Mouse (Mus musculus) CH12.LX (cell line): Measurements from ENCODE around the gene Slc15a3. TPM values are rescaled to one million over a fixed set of nuclear protein-coding genes. Genes with fewer than 3 reads are reported as not detected.

Source experiments
- DNase-seq: peaks from one replicate; pipeline ENCODE4 v3.0.0-alpha.2; 2013; ENCODE audit errors: extremely low read depth
- H3K27ac ChIP-seq: 2 replicates; pipeline ENCODE4 v1.5.1; 2012; ENCODE audit warnings: low read depth, mild to moderate bottlenecking, control low read depth, moderate library complexity; ENCODE audit not compliant: insufficient read depth
- H3K27me3 ChIP-seq: replicated peaks from 2 replicates; pipeline ENCODE3; 2012; ENCODE audit warnings: inconsistent platforms
- H3K36me3 ChIP-seq, 2 experiments: replicated peaks in 1 of 2; 2 replicates each; pipeline versions ENCODE3 to v1.6.1; 2012; ENCODE audit warnings: inconsistent platforms in 1 of 2, low read length in 1 of 2, mild to moderate bottlenecking in 1 of 2, mixed read lengths in 1 of 2, moderate library complexity in 1 of 2; ENCODE audit not compliant: control insufficient read depth in 1 of 2, insufficient read depth in 1 of 2
- H3K4me1 ChIP-seq, 2 experiments: 2 replicates each; pipeline ENCODE4 v1.6.1; 2012; ENCODE audit warnings: inconsistent platforms in 1 of 2, moderate library complexity in 1 of 2; ENCODE audit not compliant: insufficient read depth in 2 of 2, control insufficient read depth in 1 of 2
- H3K4me2 ChIP-seq: 2 replicates; pipeline ENCODE4 v1.6.1; 2012; ENCODE audit warnings: low read depth, mild to moderate bottlenecking, control low read depth; ENCODE audit not compliant: poor library complexity, insufficient read depth, severe bottlenecking
- H3K4me3 ChIP-seq, 3 experiments: fragments of 150-350 bp in 1 of 3; sonication (generic) in 1 of 3; replicated peaks in 1 of 3; 2 replicates each; pipeline versions ENCODE3 to v1.5.1; 2011 to 2012; ENCODE audit warnings: low read depth in 2 of 3, low read length in 2 of 3, mild to moderate bottlenecking in 2 of 3, moderate library complexity in 2 of 3, control low read depth in 1 of 3, improper control_type of control experiment in 1 of 3, inconsistent platforms in 1 of 3, mixed read lengths in 1 of 3; ENCODE audit not compliant: poor library complexity in 1 of 3
- H3K79me2 ChIP-seq: replicated peaks from 2 replicates; pipeline ENCODE4 v1.6.1; 2012; ENCODE audit warnings: mild to moderate bottlenecking, moderate library complexity; ENCODE audit not compliant: control insufficient read depth, poor library complexity, insufficient read depth, severe bottlenecking; ENCODE audit errors: extremely low read depth
- H3K9ac ChIP-seq: 2 replicates; pipeline ENCODE4 v1.6.1; 2012; ENCODE audit warnings: low read depth, mild to moderate bottlenecking, control low read depth, moderate library complexity; ENCODE audit not compliant: insufficient read depth
- H3K9me3 ChIP-seq: replicated peaks from 2 replicates; pipeline ENCODE3; 2012; ENCODE audit warnings: low read length, inconsistent platforms, mixed read lengths
- BHLHE40 ChIP-seq: IDR thresholded peaks from 2 replicates; pipeline ENCODE4 v1.6.1; 2011; ENCODE audit warnings: mild to moderate bottlenecking, low read depth, low read length, improper control_type of control experiment
- CHD1 ChIP-seq: IDR thresholded peaks from 2 replicates; pipeline ENCODE4 v1.6.1; 2012; ENCODE audit warnings: low read depth, low read length, improper control_type of control experiment, inconsistent platforms
- CHD2 ChIP-seq: IDR thresholded peaks from 2 replicates; pipeline ENCODE4 v1.6.1; 2011; ENCODE audit warnings: low read length, improper control_type of control experiment
- CTCF ChIP-seq, 2 experiments: IDR thresholded peaks in 1 of 2; conservative IDR thresholded peaks in 1 of 2; 2 replicates each; pipeline ENCODE4 v1.5.1; 2011 to 2012; ENCODE audit warnings: low read depth in 2 of 2, low read length in 2 of 2, improper control_type of control experiment in 1 of 2, inconsistent platforms in 1 of 2, mild to moderate bottlenecking in 1 of 2, moderate library complexity in 1 of 2
- E2F4 ChIP-seq: IDR thresholded peaks from 2 replicates; pipeline ENCODE4 v1.6.1; 2011; ENCODE audit warnings: low read depth, low read length, improper control_type of control experiment; ENCODE audit not compliant: insufficient replicate concordance
- ELF1 ChIP-seq: IDR thresholded peaks from 2 replicates; pipeline ENCODE4 v1.6.1; 2014; ENCODE audit warnings: low read depth, mild to moderate bottlenecking, inconsistent platforms, low read length, improper control_type of control experiment
- EP300 ChIP-seq: IDR thresholded peaks from 2 replicates; pipeline ENCODE4 v1.6.1; 2011; ENCODE audit warnings: low read length, improper control_type of control experiment
- ETS1 ChIP-seq: conservative IDR thresholded peaks from 2 replicates; pipeline ENCODE4 v1.6.1; 2012; ENCODE audit warnings: low read depth, mild to moderate bottlenecking, inconsistent platforms, low read length, improper control_type of control experiment, moderate library complexity
- GABPA ChIP-seq: IDR thresholded peaks from 2 replicates; pipeline ENCODE4 v1.6.1; 2012; ENCODE audit warnings: low read depth, low read length, improper control_type of control experiment, inconsistent platforms; ENCODE audit not compliant: insufficient replicate concordance
- HCFC1 ChIP-seq: IDR thresholded peaks from 2 replicates; pipeline ENCODE4 v1.6.1; 2012; ENCODE audit warnings: low read depth, mild to moderate bottlenecking, inconsistent platforms, low read length, improper control_type of control experiment
- IRF4 ChIP-seq: IDR thresholded peaks from 2 replicates; pipeline ENCODE4 v1.6.1; 2014; ENCODE audit warnings: low read depth, mild to moderate bottlenecking, inconsistent platforms, low read length, improper control_type of control experiment
- JUN ChIP-seq: IDR thresholded peaks from 2 replicates; pipeline ENCODE4 v1.6.1; 2011; ENCODE audit warnings: low read depth, mild to moderate bottlenecking, low read length, improper control_type of control experiment, moderate library complexity; ENCODE audit not compliant: insufficient read depth
- JUND ChIP-seq: conservative IDR thresholded peaks from 2 replicates; pipeline ENCODE4 v1.6.1; 2011; ENCODE audit warnings: low read depth, low read length, improper control_type of control experiment
- KAT2A ChIP-seq: IDR thresholded peaks from 2 replicates; pipeline ENCODE4 v1.6.1; 2012; ENCODE audit warnings: low read length, improper control_type of control experiment, inconsistent platforms; ENCODE audit not compliant: insufficient replicate concordance
- MAFK ChIP-seq: IDR thresholded peaks from 2 replicates; pipeline ENCODE4 v1.6.1; 2011; ENCODE audit warnings: low read length, improper control_type of control experiment; ENCODE audit not compliant: insufficient replicate concordance
- MAX ChIP-seq: IDR thresholded peaks from 2 replicates; pipeline ENCODE4 v1.6.1; 2011; ENCODE audit warnings: low read length, improper control_type of control experiment
- MAZ ChIP-seq: IDR thresholded peaks from 2 replicates; pipeline ENCODE4 v1.6.1; 2012; ENCODE audit warnings: low read depth, mild to moderate bottlenecking, inconsistent platforms, low read length, improper control_type of control experiment, moderate library complexity
- MEF2A ChIP-seq: IDR thresholded peaks from 2 replicates; pipeline ENCODE4 v1.6.1; 2014; ENCODE audit warnings: low read depth, mild to moderate bottlenecking, inconsistent platforms, low read length, improper control_type of control experiment, borderline replicate concordance
- MXI1 ChIP-seq: IDR thresholded peaks from 2 replicates; pipeline ENCODE4 v1.6.1; 2011; ENCODE audit warnings: mild to moderate bottlenecking, low read depth, low read length, improper control_type of control experiment
- MYC ChIP-seq: IDR thresholded peaks from 2 replicates; pipeline ENCODE4 v1.6.1; 2011; ENCODE audit warnings: low read depth, mild to moderate bottlenecking, improper control_type of control experiment, low read length
- NELFE ChIP-seq: IDR thresholded peaks from 2 replicates; pipeline ENCODE4 v1.6.1; 2011; ENCODE audit warnings: low read depth, low read length, improper control_type of control experiment
- NRF1 ChIP-seq: IDR thresholded peaks from 2 replicates; pipeline ENCODE4 v1.6.1; 2014; ENCODE audit warnings: low read depth, mild to moderate bottlenecking, inconsistent platforms, low read length, improper control_type of control experiment, moderate library complexity
- PAX5 ChIP-seq: IDR thresholded peaks from 2 replicates; pipeline ENCODE4 v1.6.1; 2012; ENCODE audit warnings: low read length, inconsistent platforms, mixed read lengths
- POLR2A ChIP-seq: IDR thresholded peaks from 2 replicates; pipeline ENCODE4 v1.6.1; 2011; ENCODE audit warnings: low read depth, mild to moderate bottlenecking, improper control_type of control experiment, low read length
- POLR2AphosphoS2 ChIP-seq: IDR thresholded peaks from 2 replicates; pipeline ENCODE4 v1.6.1; 2011; ENCODE audit warnings: low read depth, low read length, improper control_type of control experiment
- RAD21 ChIP-seq: IDR thresholded peaks from 2 replicates; pipeline ENCODE4 v1.6.1; 2011; ENCODE audit warnings: low read depth, mild to moderate bottlenecking, low read length, improper control_type of control experiment, moderate library complexity
- RCOR1 ChIP-seq: conservative IDR thresholded peaks from 2 replicates; pipeline ENCODE4 v1.6.1; 2012; ENCODE audit warnings: low read depth, mild to moderate bottlenecking, inconsistent platforms, low read length, improper control_type of control experiment
- SMC3 ChIP-seq: IDR thresholded peaks from 2 replicates; pipeline ENCODE4 v1.6.1; 2011; ENCODE audit warnings: low read depth, low read length, improper control_type of control experiment
- TBP ChIP-seq: conservative IDR thresholded peaks from 2 replicates; pipeline ENCODE4 v1.6.1; 2011; ENCODE audit warnings: low read depth, low read length, improper control_type of control experiment
- UBTF ChIP-seq: IDR thresholded peaks from 2 replicates; pipeline ENCODE4 v1.6.1; 2012; ENCODE audit warnings: low read depth, mild to moderate bottlenecking, inconsistent platforms, low read length, improper control_type of control experiment, moderate library complexity
- USF1 ChIP-seq: IDR thresholded peaks from 2 replicates; pipeline ENCODE4 v1.6.1; 2014; ENCODE audit warnings: low read depth, mild to moderate bottlenecking, inconsistent platforms, low read length, improper control_type of control experiment
- USF2 ChIP-seq: conservative IDR thresholded peaks from 2 replicates; pipeline ENCODE4 v1.6.1; 2011; ENCODE audit warnings: low read depth, low read length, improper control_type of control experiment
- ZC3H11A ChIP-seq: IDR thresholded peaks from 2 replicates; pipeline ENCODE4 v1.6.1; 2012; ENCODE audit warnings: low read depth, mild to moderate bottlenecking, inconsistent platforms, low read length, improper control_type of control experiment
- ZKSCAN1 ChIP-seq: IDR thresholded peaks from 2 replicates; pipeline ENCODE4 v1.6.1; 2012; ENCODE audit warnings: low read depth, inconsistent platforms, low read length, improper control_type of control experiment, borderline replicate concordance
- ZMIZ1 ChIP-seq: IDR thresholded peaks from 2 replicates; pipeline ENCODE4 v1.6.1; 2012; ENCODE audit warnings: low read depth, mild to moderate bottlenecking, inconsistent platforms, low read length, improper control_type of control experiment
- ZNF384 ChIP-seq: IDR thresholded peaks from 2 replicates; pipeline ENCODE4 v1.6.1; 2012; ENCODE audit warnings: low read depth, low read length, improper control_type of control experiment, inconsistent platforms
- dilution Hi-C: fragments of 300-500 bp; cut with MboI; formaldehyde crosslinking; loops from 2 replicates; pipeline ENCODE4 v1.14.3; 2020; ENCODE audit warnings: low sequenced_read_pairs; ENCODE audit not compliant: extremely low pct_unique_long_range_greater_than_20kb, extremely low pct_ligation_motif_present
- in situ Hi-C: fragments of 300-500 bp; cut with MboI; formaldehyde crosslinking; loops from 3 replicates; pipeline ENCODE4 v1.14.3; 2019; ENCODE audit warnings: low sequenced_read_pairs, low pct_ligation_motif_present, low pct_unique_long_range_greater_than_20kb, mixed read lengths
- polyA plus RNA-seq: library from polyadenylated mRNA; unstranded; fragments of >175 nt; gene quantifications from 2 replicates; pipeline ENCODE4 v1.2.1, GENCODE M21; 2012; ENCODE audit warnings: low read depth; ENCODE audit not compliant: insufficient read length
- total RNA-seq, 2 experiments: library from RNA; depleted of rRNA; stranded (reverse); fragments of 300-350 nt in 1 of 2; fragments of >200 nt in 1 of 2; gene quantifications; 2 replicates each; pipeline ENCODE4 v1.2.3; 2012 to 2014

Gene Slc15a3
- total and polyA plus RNA-seq, 3 experiments, result 84.5 to 219 (median 94.3) TPM

- TF ChIP-seq MEF2A (peak; percentile 61; the same call in 1 of the 2 replicates), POLR2A (peak; percentile 45)
- TF ChIP-seq, all 38 proteins: peak for 21
Observed at GRCm38 (mm10) chr19:10841721-10842626, 2.4 kb downstream of the Slc15a3 start (continued).

DNA sequence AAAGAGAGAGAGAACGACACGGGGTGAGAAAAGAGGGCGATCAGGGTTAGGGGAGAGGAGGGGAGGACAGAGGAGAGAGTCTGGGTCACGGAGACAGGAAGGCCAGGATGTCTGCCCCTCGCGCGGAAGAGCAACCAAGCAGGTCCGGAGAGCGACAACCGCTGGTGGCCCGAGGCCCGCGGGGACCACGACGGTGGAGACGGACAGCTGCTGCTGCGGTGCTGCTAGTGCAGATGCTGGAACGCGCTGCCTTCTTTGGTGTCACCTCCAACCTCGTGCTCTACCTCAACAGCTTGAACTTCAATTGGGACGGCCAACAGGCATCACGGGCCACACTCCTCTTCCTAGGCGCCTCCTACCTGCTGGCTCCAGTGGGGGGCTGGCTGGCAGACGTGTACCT is 3.4 kb downstream of the Slc15a3 start:
- dilution Hi-C loops, result no loop called here
- Histone ChIP-seq H3K79me2 (peaks cover 28% of the 10 kb centered on the region), H3K36me3 (peaks cover 7 to 31% of the 10 kb centered on the region in 2 experiments), H3K9ac (peak overlapping the region; percentile 74), H3K4me3 (peak overlapping the region; percentile 75 to 85 (median 77)), H3K9me3 (no peaks in the 10 kb centered on the region), H3K27ac (peak overlapping the region; percentile 97), H3K27me3 (no peaks in the 10 kb centered on the region), H3K4me1 (peaks cover 17 to 56% of the 10 kb centered on the region in 2 experiments), H3K4me2 (peak overlapping the region; percentile 71)
- in situ Hi-C loops, result loop anchor here (5.0 kb wide), 1 partner anchor 34 kb away; no protein-coding TSS in a partner anchor
- DNase-seq, result no peak
- no peak for TF ChIP-seq MAFK
- no peak for TF ChIP-seq GABPA
- no peak for TF ChIP-seq CHD1
- no peak; the same call in 1 of the 2 replicates for TF ChIP-seq BHLHE40
- TF ChIP-seq ZMIZ1, result no peak
- TF ChIP-seq UBTF, result peak; percentile 83
- no peak for TF ChIP-seq SMC3
- TF ChIP-seq USF2, result no peak
- TF ChIP-seq PAX5, result no peak
- TF ChIP-seq IRF4, result no peak
- no peak for TF ChIP-seq ZC3H11A
- no peak for TF ChIP-seq JUND
- no peak for TF ChIP-seq ZNF384
- TF ChIP-seq MYC, result peak; percentile 84
- no peak for TF ChIP-seq RCOR1
- TF ChIP-seq KAT2A, result no peak
- no peak for TF ChIP-seq USF1
- peak; percentile 63; the same call in 1 of the 2 replicates for TF ChIP-seq MAX
- no peak for TF ChIP-seq CTCF (conservative IDR thresholded peaks at IDR 0.05 in 1 of 2, IDR thresholded peaks at IDR 0.05 in 1 of 2; ENCODE audit: low read depth in 2 of 2, low read length in 2 of 2)
- no peak for TF ChIP-seq POLR2AphosphoS2
- no peak for TF ChIP-seq ETS1
- TF ChIP-seq MAZ, result no peak
- no peak for TF ChIP-seq ELF1
- TF ChIP-seq EP300, result no peak
- TF ChIP-seq RAD21, result no peak
- TF ChIP-seq POLR2A, result 0 out of 2 replicates have a peak, but pooled peaks have one; percentile 8
- 0 out of 2 replicates have a peak, but pooled peaks have one; percentile 6 for TF ChIP-seq NELFE
- no peak for TF ChIP-seq CHD2
- TF ChIP-seq HCFC1, result no peak; the same call in 1 of the 2 replicates
- TF ChIP-seq E2F4, result no peak
- no peak for TF ChIP-seq NRF1
- no peak for TF ChIP-seq ZKSCAN1
- no peak for TF ChIP-seq JUN
- peak; percentile 39; the same call in 1 of the 2 replicates for TF ChIP-seq TBP
- TF ChIP-seq MXI1, result no peak; the same call in 1 of the 2 replicates
